Mouse (Mus musculus) thymus, adult 2 months (tissue): ENCODE data around the gene Gpr21. TPM values are rescaled to one million over a fixed set of nuclear protein-coding genes. Genes with fewer than 3 reads are reported as not detected.

Experiments
- DNase-seq: peaks from one replicate; pipeline ENCODE4 v3.0.0; 2021
- H3K27ac ChIP-seq: fragments of 200-500 bp; 2 replicates; pipeline ENCODE4 v1.5.1; 2012; ENCODE audit warnings: low read length, control low read depth; ENCODE audit not compliant: control insufficient read depth, insufficient read depth
- H3K27me3 ChIP-seq: fragments of 200-500 bp; 2 replicates; pipeline ENCODE4 v1.6.1; 2012; ENCODE audit warnings: mild to moderate bottlenecking, low read length, moderate library complexity, mixed read lengths; ENCODE audit not compliant: control insufficient read depth, insufficient read depth
- H3K36me3 ChIP-seq: fragments of 200-500 bp; 2 replicates; pipeline ENCODE4 v1.6.1; 2012; ENCODE audit warnings: mild to moderate bottlenecking, low read length, moderate library complexity; ENCODE audit not compliant: control insufficient read depth, insufficient read depth
- H3K4me1 ChIP-seq: fragments of 200-500 bp; replicated peaks from 2 replicates; pipeline ENCODE4 v1.6.1; 2012; ENCODE audit warnings: low read length; ENCODE audit not compliant: control insufficient read depth, insufficient read depth
- H3K4me3 ChIP-seq: fragments of 200-500 bp; 2 replicates; pipeline ENCODE4 v1.5.1; 2012; ENCODE audit warnings: mild to moderate bottlenecking, low read length, control low read depth, moderate library complexity; ENCODE audit not compliant: control insufficient read depth, insufficient read depth
- CTCF ChIP-seq: fragments of 200-500 bp; IDR thresholded peaks from 2 replicates; pipeline ENCODE4 v1.5.1; 2012; ENCODE audit warnings: mild to moderate bottlenecking, control low read depth, low read length, moderate library complexity, borderline replicate concordance; ENCODE audit not compliant: control insufficient read depth, poor library complexity, insufficient read depth; ENCODE audit errors: extremely low read depth
- POLR2A ChIP-seq: fragments of 200-500 bp; IDR thresholded peaks from 2 replicates; pipeline ENCODE4 v1.6.1; 2012; ENCODE audit warnings: mild to moderate bottlenecking, low read length, control low read depth, moderate library complexity; ENCODE audit not compliant: control insufficient read depth, poor library complexity, insufficient read depth; ENCODE audit errors: extremely low read depth
- WGBS: fragments of 180-500 bp; shearing (Covaris S2); methylation state at CpG from one replicate; pipeline ENCODE4 v1.1.7; 2018; 5-methylcytosine and 5-hydroxymethylcytosine counted together
- polyA plus RNA-seq: library from polyadenylated mRNA; depleted of rRNA; stranded (reverse); fragments of >200 nt; gene quantifications from 2 replicates; pipeline ENCODE4 v1.2.3, GENCODE M21; 2012; rRNA removed

The Gpr21 gene
- 0.31 and 0.47 TPM in 2 replicates for polyA plus RNA-seq

- Histone ChIP-seq H3K36me3 (peaks cover 3% of the 10 kb centered on the region; the same call in 1 of the 2 replicates), H3K27ac (no peak within 1 kb of the TSS), H3K27me3 (no peaks in the 10 kb centered on the region), H3K4me3 (no peak within 1 kb of the TSS), H3K4me1 (no peaks in the 10 kb centered on the region)
- DNase-seq = no peak
- WGBS = 85% methylated on average over 11 of the region's 11 CpGs
- TF ChIP-seq CTCF (no peak), POLR2A (no peak)
Observed at GRCm38 (mm10) chr2:37516030-37516710, at the start of gene Gpr21. Gpr21 (plus strand) TSS chr2:37516332.

GRCm38 (mm10) chr2:37479559-37479958 is 36.6 kb upstream of the Gpr21 start:
- Histone ChIP-seq H3K4me3 (no peak overlapping the region), H3K27ac (no peak overlapping the region), H3K36me3 (peaks cover 27% of the 10 kb centered on the region), H3K4me1 (no peaks in the 10 kb centered on the region), H3K27me3 (no peaks in the 10 kb centered on the region)
- DNase-seq = no peak
- no peak for TF ChIP-seq CTCF
- no peak for TF ChIP-seq POLR2A

GRCm38 (mm10) chr2:37480039-37480438 is 36.1 kb upstream of the Gpr21 start:
- Histone ChIP-seq H3K4me3 (no peak overlapping the region), H3K36me3 (peaks cover 32% of the 10 kb centered on the region), H3K4me1 (no peaks in the 10 kb centered on the region), H3K27ac (no peak overlapping the region), H3K27me3 (no peaks in the 10 kb centered on the region)
- no peak for DNase-seq
- 91% methylated on average over 2 of the region's 2 CpGs for WGBS
- TF ChIP-seq CTCF (no peak), POLR2A (no peak)

GRCm38 (mm10) chr2:37484165-37484564 is 32.0 kb upstream of the Gpr21 start:
- no peak for DNase-seq
- WGBS = 92% methylated on average over 2 of the region's 2 CpGs
- H3K4me1 ChIP-seq = no peaks in the 10 kb centered on the region
- no peak for TF ChIP-seq CTCF
- TF ChIP-seq POLR2A = no peak
- H3K27me3 ChIP-seq = no peaks in the 10 kb centered on the region
- H3K27ac ChIP-seq = no peak overlapping the region
- no peak overlapping the region for H3K4me3 ChIP-seq
- H3K36me3 ChIP-seq = peaks cover 23% of the 10 kb centered on the region

DNA sequence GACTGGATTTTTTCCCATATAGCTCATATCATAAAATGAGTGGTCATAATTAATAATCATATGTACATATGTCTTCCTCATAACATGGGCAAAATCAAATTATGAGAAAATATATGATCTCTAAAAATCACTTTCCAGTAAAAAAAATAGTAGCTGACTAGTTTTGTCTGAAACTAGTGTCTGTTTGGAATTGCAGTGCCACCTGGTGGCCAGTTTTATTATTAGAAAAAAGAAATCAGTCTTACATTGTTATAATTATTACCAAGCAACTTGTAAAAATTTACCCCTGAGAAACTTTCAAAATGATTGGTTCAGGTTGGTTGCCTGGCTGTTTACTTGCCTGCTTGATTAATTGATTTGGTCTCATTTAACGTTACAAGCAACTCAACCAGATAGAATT is 30.8 kb upstream of the Gpr21 start:
- H3K36me3 ChIP-seq = peaks cover 27% of the 10 kb centered on the region
- no peak overlapping the region for H3K27ac ChIP-seq
- 89% methylated on average over 1 of the region's 1 CpGs for WGBS
- H3K4me3 ChIP-seq = no peak overlapping the region
- H3K4me1 ChIP-seq = no peaks in the 10 kb centered on the region
- no peaks in the 10 kb centered on the region for H3K27me3 ChIP-seq
- TF ChIP-seq POLR2A (no peak), CTCF (no peak)
- DNase-seq = peak; percentile 43

DNA sequence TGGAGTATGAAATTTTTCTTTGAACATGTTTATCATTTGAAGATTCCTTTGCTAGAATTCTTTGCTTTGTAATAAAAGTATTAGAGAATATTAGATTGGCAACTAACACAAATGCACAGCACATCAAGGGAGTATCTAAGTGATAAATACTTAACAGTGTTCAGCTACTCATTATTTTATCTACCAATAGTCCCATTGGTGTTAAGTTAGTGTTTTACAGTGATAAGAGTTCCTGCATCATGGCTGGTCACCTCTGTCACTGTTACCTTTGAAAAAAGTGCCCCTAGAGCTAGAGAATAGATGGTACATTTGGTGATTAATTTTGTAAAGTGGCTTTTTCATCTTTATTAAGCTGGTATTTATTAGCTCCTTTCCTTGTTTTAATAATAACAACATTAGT is 29.7 kb upstream of the Gpr21 start:
- Histone ChIP-seq H3K27ac (no peak overlapping the region), H3K4me3 (no peak overlapping the region), H3K27me3 (no peaks in the 10 kb centered on the region), H3K4me1 (no peaks in the 10 kb centered on the region), H3K36me3 (peaks cover 27% of the 10 kb centered on the region)
- TF ChIP-seq POLR2A (no peak), CTCF (no peak)
- DNase-seq = no peak

GRCm38 (mm10) chr2:37488956-37489355 is 27.2 kb upstream of the Gpr21 start:
- no peaks in the 10 kb centered on the region for H3K27me3 ChIP-seq
- H3K36me3 ChIP-seq = peaks cover 37% of the 10 kb centered on the region
- no peak overlapping the region for H3K27ac ChIP-seq
- H3K4me3 ChIP-seq = no peak overlapping the region
- no peak for TF ChIP-seq CTCF
- TF ChIP-seq POLR2A = no peak
- no peak for DNase-seq
- no peaks in the 10 kb centered on the region for H3K4me1 ChIP-seq
- 98% methylated on average over 2 of the region's 2 CpGs for WGBS
